Mouse (Mus musculus) kidney, adult 2 months (tissue): ENCODE measurements around the gene Prr23a1.
"Not testable (repeated sequence)": the region's sequence is repeated elsewhere in the genome, so short reads cannot be mapped to it uniquely, and the experiment has no call there.

Experiments
- CTCF ChIP-seq: fragments of 200-500 bp; conservative IDR thresholded peaks from 2 replicates; pipeline ENCODE4 v1.5.1; 2011; ENCODE audit warnings: low read depth, mild to moderate bottlenecking, control low read depth, low read length, moderate library complexity, mixed read lengths; ENCODE audit not compliant: insufficient read depth, insufficient read length
- POLR2A ChIP-seq: fragments of 200-500 bp; IDR thresholded peaks from one replicate; pipeline ENCODE4 v1.6.1; 2011; ENCODE audit warnings: low read depth, low read length, control low read depth

DNA sequence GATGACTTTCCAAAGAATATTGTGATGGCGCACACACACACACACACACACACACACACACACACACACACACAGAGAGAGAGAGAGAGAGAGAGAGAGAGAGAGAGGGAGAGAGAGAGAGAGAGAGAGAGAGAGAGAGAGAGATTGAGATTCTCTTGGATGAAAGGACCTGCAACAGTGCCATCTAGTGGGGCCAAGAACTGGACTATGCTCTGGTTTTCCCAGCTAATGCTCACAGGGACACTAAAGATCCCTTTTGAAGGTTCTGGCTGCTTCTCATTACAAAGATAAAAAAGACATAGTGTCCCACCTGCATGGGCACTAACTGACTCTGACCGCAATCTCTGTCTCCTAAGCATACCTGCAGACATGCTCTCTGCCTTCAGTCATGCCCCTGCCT, 32.8 kb upstream of the Prr23a1 start:
- TF ChIP-seq CTCF: peak; percentile 57
- TF ChIP-seq POLR2A: not testable (repeated sequence)
